Mouse (Mus musculus): ENCODE measurements around the gene Kdm5c.

- peak; percentile 67 for TF ChIP-seq CTCF (IDR thresholded peaks at IDR 0.05)
- TF ChIP-seq EP300 (IDR thresholded peaks at IDR 0.05): no peak
Measured at GRCm38 (mm10) chrX:152307942-152308341, 75.1 kb downstream of the Kdm5c start.
